Mouse (Mus musculus) neural tube, embryonic 13.5 days (tissue): ENCODE data around the gene Zp3. TPM values are rescaled to one million over a fixed set of nuclear protein-coding genes. Genes with fewer than 3 reads are reported as not detected.
A peak's percentile ranks its signal among the peaks of the same experiment; 100 is the strongest.

Experiments used
- ATAC-seq: fragments of 200-750 bp; cut with Nextera tagmentation; 2 replicates; pipeline ENCODE4 v1.8.0; 2017; ENCODE audit warnings: low read depth, mild to moderate bottlenecking, moderate TSS enrichment, moderate library complexity
- H3K27ac ChIP-seq: fragments of 300-500 bp; sonication (generic); replicated peaks from 2 replicates; pipeline ENCODE4 v1.5.1; 2015; ENCODE audit warnings: moderate library complexity, mild to moderate bottlenecking, inconsistent platforms
- H3K27me3 ChIP-seq: fragments of 300-500 bp; sonication (generic); 2 replicates; pipeline ENCODE4 v1.6.1; 2015; ENCODE audit warnings: mild to moderate bottlenecking, inconsistent platforms
- H3K36me3 ChIP-seq: fragments of 300-500 bp; sonication (generic); 2 replicates; pipeline ENCODE4 v1.6.1; 2015; ENCODE audit warnings: mild to moderate bottlenecking, inconsistent platforms
- H3K4me1 ChIP-seq: fragments of 300-500 bp; sonication (generic); replicated peaks from 2 replicates; pipeline ENCODE4 v1.6.1; 2015; ENCODE audit warnings: inconsistent platforms
- H3K4me2 ChIP-seq: fragments of 300-500 bp; sonication (generic); 2 replicates; pipeline ENCODE4 v1.6.1; 2015; ENCODE audit warnings: inconsistent platforms, mild to moderate bottlenecking, moderate library complexity
- H3K4me3 ChIP-seq: fragments of 300-500 bp; sonication (generic); 2 replicates; pipeline ENCODE4 v1.5.1; 2015; ENCODE audit warnings: mild to moderate bottlenecking, inconsistent platforms
- H3K9ac ChIP-seq: fragments of 300-500 bp; sonication (generic); 2 replicates; pipeline ENCODE4 v1.6.1; 2015; ENCODE audit warnings: moderate library complexity, mild to moderate bottlenecking, inconsistent platforms
- H3K9me3 ChIP-seq: fragments of 300-500 bp; sonication (generic); 2 replicates; pipeline ENCODE4 v1.6.1; 2016; ENCODE audit warnings: inconsistent platforms
- WGBS: fragments of 180-500 bp; shearing (Covaris S2); methylation state at CpG from one replicate; pipeline ENCODE4 v1.1.7; 2015; 5-methylcytosine and 5-hydroxymethylcytosine counted together
- polyA plus RNA-seq: library from polyadenylated mRNA; unstranded; fragments of >200 nt; fragmentation: Nextera tagmentation; extraction: Ambion mirVana; gene quantifications from 2 replicates; pipeline ENCODE4 v1.2.1, GENCODE M21; 2015

Gene Zp3
- polyA plus RNA-seq: 0.14 TPM in 1 of 2 replicates, not detected in the other

DNA sequence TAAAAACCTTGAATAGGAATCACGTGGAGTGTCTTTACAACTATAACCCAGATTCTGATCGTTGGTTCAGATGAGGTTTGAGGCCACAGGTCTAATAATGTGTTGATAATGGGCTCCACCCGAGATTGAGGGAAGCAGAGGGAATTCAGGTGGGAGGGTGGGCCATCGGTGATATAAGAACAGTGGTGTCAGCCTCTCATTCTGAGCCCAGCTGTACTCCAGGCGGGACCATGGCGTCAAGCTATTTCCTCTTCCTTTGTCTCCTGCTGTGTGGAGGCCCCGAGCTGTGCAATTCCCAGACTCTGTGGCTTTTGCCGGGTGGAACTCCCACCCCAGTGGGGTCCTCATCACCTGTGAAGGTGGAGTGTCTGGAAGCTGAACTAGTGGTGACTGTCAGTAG lies at the start of gene Zp3:
Gene Zp3 (plus strand): TSS at position 196 of the 400 bp plus-strand sequence.
- H3K4me2 ChIP-seq: no peak within 1 kb of the TSS
- H3K4me1 ChIP-seq: 0 out of 2 replicates have a peak, but pooled peaks cover 3% of the 10 kb centered on the region
- WGBS: 73% methylated on average over 8 of the region's 8 CpGs
- H3K9ac ChIP-seq: no peak within 1 kb of the TSS
- no peaks in the 10 kb centered on the region for H3K9me3 ChIP-seq
- no peak for ATAC-seq
- no peaks in the 10 kb centered on the region for H3K27me3 ChIP-seq
- no peaks in the 10 kb centered on the region for H3K36me3 ChIP-seq
- no peak within 1 kb of the TSS for H3K27ac ChIP-seq
- no peak within 1 kb of the TSS for H3K4me3 ChIP-seq

DNA sequence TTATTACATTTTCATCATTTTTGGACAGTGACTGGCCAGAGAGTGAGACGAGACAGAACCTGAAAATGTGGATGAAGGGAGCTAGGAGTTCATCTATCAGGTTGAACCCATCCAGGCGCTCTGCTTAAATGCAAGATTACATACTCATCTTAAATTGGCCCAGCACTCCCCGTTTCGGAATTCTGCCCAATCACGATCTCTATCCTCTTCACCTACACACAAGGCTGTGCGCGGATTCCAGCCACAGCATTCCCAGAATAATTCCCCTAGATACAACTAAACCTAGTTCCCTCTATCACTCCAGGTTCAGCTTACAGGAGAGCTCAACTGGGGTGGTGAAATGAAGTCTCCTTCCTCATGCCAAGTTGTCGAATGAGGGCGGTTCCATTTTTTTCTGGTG lies 48.4 kb upstream of the Zp3 start:
- ATAC-seq: no peak

DNA sequence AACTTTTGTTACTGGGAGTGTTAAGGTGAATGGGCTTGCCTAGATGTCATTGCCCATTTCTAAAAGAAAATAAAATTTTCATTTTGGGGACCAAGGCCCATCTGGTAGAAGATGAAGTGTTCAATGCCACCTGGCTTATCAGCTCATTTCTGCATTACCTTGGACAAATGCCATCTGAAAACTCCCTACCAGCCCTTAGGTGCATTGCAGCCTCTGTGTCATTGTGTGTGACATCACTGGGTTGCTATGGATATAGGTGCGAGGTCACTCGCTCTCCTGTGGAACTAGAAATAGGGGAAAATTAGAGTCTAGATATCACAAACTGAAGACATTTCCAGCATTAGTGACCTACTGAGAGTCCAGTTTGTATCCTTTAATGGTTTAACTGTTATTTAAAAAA lies 47.5 kb upstream of the Zp3 start:
- Histone ChIP-seq H3K4me1 (peaks cover 63% of the 10 kb centered on the region), H3K36me3 (peaks cover 48% of the 10 kb centered on the region), H3K9me3 (no peaks in the 10 kb centered on the region), H3K27me3 (no peaks in the 10 kb centered on the region), H3K9ac (peak overlapping the region; percentile 90), H3K4me2 (peak overlapping the region; percentile 72), H3K4me3 (peak overlapping the region; percentile 63), H3K27ac (0 out of 2 replicates have a peak overlapping the region, but pooled peaks have one; percentile 3)
- no peak for ATAC-seq
- 66% methylated on average over 2 of the region's 2 CpGs for WGBS

More for the DNA sequence above, 48.4 kb upstream of the Zp3 start:
- peaks cover 57% of the 10 kb centered on the region for H3K36me3 ChIP-seq
- 90% methylated on average over 9 of the region's 9 CpGs for WGBS
- no peaks in the 10 kb centered on the region for H3K27me3 ChIP-seq
- H3K4me1 ChIP-seq: peaks cover 71% of the 10 kb centered on the region
- peak overlapping the region; percentile 72 for H3K4me2 ChIP-seq
- no peak overlapping the region for H3K27ac ChIP-seq
- H3K9me3 ChIP-seq: no peaks in the 10 kb centered on the region
- H3K4me3 ChIP-seq: peak overlapping the region; percentile 63
- peak overlapping the region; percentile 46 for H3K9ac ChIP-seq

DNA sequence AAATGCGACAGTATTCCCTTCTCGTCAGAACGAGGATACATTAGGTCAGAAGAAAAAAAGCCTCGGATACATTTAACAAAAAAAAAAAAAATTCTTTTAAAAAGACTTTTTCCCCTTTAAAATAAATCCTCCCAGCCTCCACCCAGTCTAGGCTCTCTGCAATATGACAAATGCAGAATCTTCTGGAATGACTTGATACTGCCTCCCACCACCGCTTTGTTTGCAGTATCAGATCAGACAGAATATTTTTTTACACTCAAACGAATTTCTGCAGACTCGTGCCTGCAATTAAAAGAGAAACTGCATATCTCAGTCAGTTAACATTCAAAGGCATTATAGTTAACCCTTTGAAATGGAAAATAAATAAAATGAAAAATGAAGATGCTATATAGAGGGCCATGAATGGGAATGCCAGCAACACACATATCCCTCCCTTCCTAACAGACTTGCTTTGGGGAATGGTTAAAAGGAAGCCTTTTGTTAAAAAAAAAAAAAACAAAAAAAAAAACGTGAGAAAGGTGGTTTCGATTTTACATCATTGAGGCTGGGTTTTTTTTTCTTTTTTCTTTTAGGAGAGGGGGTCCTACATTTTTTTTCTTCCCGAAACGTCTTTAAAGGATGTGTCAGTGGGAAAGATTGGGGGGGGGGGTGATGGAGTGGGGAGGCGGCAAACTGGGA lies 46.5 kb upstream of the Zp3 start:
- WGBS: 11% methylated on average over 12 of the region's 12 CpGs
- H3K9ac ChIP-seq: peak overlapping the region; percentile 90
- H3K4me3 ChIP-seq: peak overlapping the region; percentile 63
- H3K9me3 ChIP-seq: no peaks in the 10 kb centered on the region
- no peak for ATAC-seq
- peak overlapping the region; percentile 98 for H3K27ac ChIP-seq
- H3K36me3 ChIP-seq: peaks cover 40% of the 10 kb centered on the region
- H3K27me3 ChIP-seq: no peaks in the 10 kb centered on the region
- peaks cover 53% of the 10 kb centered on the region for H3K4me1 ChIP-seq
- H3K4me2 ChIP-seq: peak overlapping the region; percentile 72

DNA sequence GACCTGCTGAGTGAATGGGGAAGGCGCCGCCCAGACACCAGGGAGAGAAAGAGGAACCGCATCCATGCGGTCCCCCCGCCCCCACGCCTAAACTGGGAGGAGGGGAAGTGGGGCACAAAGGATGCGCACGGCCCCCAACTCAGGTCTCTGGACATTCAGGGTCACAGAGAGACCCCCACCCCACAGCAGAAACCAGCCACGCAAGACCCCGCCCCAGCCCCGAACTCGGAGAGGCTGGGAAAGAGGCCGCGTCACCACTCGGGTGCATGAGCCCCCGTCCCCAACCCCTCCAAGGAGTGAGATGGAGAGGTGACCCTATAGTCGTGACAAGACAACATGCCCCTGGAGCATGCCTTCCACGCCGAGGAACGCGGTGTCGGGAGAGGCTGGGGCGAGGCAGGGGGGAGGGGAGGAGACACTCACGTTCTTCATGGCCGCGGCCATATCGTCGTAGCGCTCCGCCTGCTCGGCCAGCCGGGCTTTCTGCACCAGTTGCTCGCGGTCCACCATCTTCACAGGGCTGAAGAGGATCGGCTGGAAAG lies 45.9 kb upstream of the Zp3 start:
- H3K9me3 ChIP-seq: no peaks in the 10 kb centered on the region
- peaks cover 47% of the 10 kb centered on the region for H3K4me1 ChIP-seq
- peak overlapping the region; percentile 98 for H3K27ac ChIP-seq
- H3K4me3 ChIP-seq: peak overlapping the region; percentile 63
- peak overlapping the region; percentile 72 for H3K4me2 ChIP-seq
- H3K9ac ChIP-seq: peak overlapping the region; percentile 90
- 0% methylated on average over 33 of the region's 35 CpGs for WGBS
- peak; percentile 84 for ATAC-seq
- H3K36me3 ChIP-seq: peaks cover 35% of the 10 kb centered on the region
- H3K27me3 ChIP-seq: no peaks in the 10 kb centered on the region

DNA sequence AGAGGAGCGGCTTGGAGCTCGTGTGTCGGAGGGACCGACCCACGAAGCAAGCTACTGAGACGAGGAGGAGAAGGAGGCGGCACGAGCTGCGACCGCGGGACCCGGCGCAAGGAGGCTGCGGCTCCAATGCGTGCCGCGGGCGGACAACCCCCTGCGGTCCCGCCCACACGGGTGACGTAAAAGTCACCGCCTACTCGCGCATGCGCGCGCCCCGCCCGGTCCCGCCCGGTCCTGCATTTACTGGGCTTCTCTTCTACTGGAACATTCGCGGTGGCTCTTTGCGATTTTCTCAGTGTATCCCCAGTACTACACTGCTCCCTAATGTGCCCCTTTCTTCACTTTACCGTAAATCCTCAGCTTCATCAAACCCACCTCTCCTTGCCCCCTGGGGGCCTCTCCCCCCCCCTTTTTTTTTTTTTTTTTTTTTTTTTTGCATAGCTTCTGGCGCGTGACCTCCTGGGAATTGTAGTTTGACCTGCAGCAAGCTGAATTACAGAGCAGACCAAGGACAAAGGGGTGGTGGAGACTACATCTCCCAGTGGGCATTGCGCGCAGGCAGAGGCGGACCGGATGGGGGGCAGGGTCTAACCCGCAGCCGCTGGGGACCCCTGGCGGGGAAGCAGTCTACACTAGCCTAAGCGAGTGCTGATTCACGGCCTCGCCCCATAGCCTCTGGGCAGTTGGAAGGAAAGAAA lies 45.3 kb upstream of the Zp3 start, which contains the start of gene Ywhag:
Gene Ywhag (minus strand): TSS at position 136 of the 695 bp plus-strand sequence.
- H3K9me3 ChIP-seq: no peaks in the 10 kb centered on the region
- H3K27ac ChIP-seq: peak within 1 kb of the TSS; percentile 98
- peaks cover 28% of the 10 kb centered on the region for H3K36me3 ChIP-seq
- H3K4me3 ChIP-seq: peak within 1 kb of the TSS; percentile 63
- under 1% methylated on average over 48 of the region's 48 CpGs for WGBS
- H3K9ac ChIP-seq: peak within 1 kb of the TSS; percentile 90
- peaks cover 41% of the 10 kb centered on the region for H3K4me1 ChIP-seq
- no peaks in the 10 kb centered on the region for H3K27me3 ChIP-seq
- peak within 1 kb of the TSS; percentile 72 for H3K4me2 ChIP-seq
- peak; percentile 93 for ATAC-seq

DNA sequence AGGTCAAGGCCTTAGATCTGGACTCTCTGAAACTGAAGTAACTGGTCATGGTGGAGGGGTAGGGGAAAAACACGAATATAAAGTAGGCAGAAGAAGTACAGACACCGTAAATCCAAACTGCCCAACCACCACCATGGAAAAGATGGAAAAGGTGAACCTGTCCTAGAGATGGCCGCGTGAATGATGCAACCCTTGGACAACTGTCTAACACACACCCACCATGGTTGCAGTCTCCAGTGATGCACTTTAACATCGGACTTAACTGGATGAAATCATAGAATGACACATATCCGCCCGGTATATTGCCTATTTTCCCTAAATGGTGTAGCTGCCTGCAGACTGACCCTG lies 44.7 kb upstream of the Zp3 start:
- Histone ChIP-seq H3K4me2 (peak overlapping the region; percentile 72), H3K9ac (peak overlapping the region; percentile 90), H3K36me3 (peaks cover 23% of the 10 kb centered on the region), H3K27ac (peak overlapping the region; percentile 98), H3K9me3 (no peaks in the 10 kb centered on the region), H3K4me1 (peaks cover 36% of the 10 kb centered on the region), H3K4me3 (peak overlapping the region; percentile 63), H3K27me3 (no peaks in the 10 kb centered on the region)
- ATAC-seq: peak; percentile 17
- 53% methylated on average over 7 of the region's 7 CpGs for WGBS

DNA sequence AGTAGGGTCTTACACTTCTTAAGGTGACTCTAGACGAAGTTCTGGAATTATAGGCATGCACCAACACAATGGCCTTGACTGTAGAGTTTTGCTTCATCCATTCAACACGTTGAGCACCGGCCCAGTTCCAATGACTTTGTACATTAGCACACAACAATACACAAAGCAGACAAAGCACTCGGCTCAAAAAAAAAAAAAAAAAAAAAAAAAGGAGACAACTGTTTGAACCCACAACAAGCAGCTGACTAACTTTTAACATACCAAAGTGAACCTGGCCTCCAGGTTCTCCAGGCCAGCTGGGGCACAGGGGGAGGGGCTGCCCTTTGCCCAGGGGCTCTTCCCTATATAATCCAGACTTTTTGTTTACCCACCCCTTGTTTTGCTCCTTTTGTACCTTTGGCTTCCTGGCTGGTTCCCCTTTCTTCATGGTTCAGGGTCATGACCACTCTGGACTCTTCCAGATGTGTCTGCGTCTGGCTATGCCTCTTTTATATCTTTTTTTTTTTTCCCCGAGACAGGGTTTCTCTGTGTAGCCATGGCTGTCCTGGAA lies 44.2 kb upstream of the Zp3 start:
- no peaks in the 10 kb centered on the region for H3K9me3 ChIP-seq
- WGBS: 78% methylated on average over 6 of the region's 6 CpGs
- no peaks in the 10 kb centered on the region for H3K27me3 ChIP-seq
- ATAC-seq: no peak
- no peak overlapping the region for H3K4me2 ChIP-seq
- peaks cover 30% of the 10 kb centered on the region for H3K4me1 ChIP-seq
- H3K27ac ChIP-seq: peak overlapping the region; percentile 98
- H3K36me3 ChIP-seq: peaks cover 18% of the 10 kb centered on the region
- H3K9ac ChIP-seq: no peak overlapping the region
- H3K4me3 ChIP-seq: no peak overlapping the region

DNA sequence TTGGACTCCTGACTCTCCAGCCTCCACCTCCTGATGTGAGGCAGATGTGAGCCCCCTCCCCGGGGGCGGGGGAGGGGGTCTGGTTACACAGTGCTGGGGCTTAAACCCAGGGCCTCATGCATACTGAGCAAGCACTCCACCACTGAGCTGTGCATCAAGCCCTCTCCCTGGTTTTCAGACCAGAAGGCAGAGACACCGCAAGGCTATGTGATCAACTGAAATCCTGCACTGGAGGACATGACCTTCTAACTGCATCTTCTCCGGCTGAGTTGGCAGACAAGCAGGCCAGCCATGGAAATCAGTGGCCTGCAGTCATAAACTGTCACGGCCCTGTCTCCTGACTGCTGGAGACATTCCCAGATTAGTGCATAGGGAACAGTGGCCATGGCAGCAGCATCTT lies 39.3 kb upstream of the Zp3 start:
- no peaks in the 10 kb centered on the region for H3K36me3 ChIP-seq
- no peaks in the 10 kb centered on the region for H3K9me3 ChIP-seq
- H3K4me2 ChIP-seq: no peak overlapping the region
- no peaks in the 10 kb centered on the region for H3K27me3 ChIP-seq
- H3K9ac ChIP-seq: no peak overlapping the region
- 60% methylated on average over 5 of the region's 5 CpGs for WGBS
- peaks cover under 1% of the 10 kb centered on the region; the same call in 1 of the 2 replicates for H3K4me1 ChIP-seq
- H3K4me3 ChIP-seq: no peak overlapping the region
- no peak for ATAC-seq
- H3K27ac ChIP-seq: no peak overlapping the region

DNA sequence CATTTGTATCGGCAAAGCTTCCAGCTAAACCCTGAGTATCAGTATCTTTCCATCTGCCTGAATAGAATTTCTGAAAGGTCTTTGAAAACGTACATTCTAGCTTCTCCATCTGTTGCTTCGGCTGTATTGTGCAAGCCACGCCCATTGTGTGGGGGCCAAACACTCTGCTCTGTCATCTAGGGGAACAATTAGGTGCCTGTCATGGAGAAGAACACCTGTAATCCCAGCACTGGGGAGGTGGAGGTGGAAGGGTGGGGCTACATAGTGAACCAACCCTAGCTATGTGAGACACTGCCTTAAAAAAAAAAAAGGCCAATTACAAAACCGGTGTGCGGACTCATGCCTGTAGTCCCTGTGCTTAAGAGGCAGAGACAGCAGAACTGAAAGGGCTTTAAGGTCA lies 37.2 kb upstream of the Zp3 start:
- ATAC-seq: no peak
- H3K27me3 ChIP-seq: no peaks in the 10 kb centered on the region
- H3K4me3 ChIP-seq: no peak overlapping the region
- WGBS: 71% methylated on average over 6 of the region's 6 CpGs
- no peak overlapping the region for H3K27ac ChIP-seq
- peaks cover 7% of the 10 kb centered on the region for H3K4me1 ChIP-seq
- no peak overlapping the region for H3K4me2 ChIP-seq
- H3K9me3 ChIP-seq: no peaks in the 10 kb centered on the region
- H3K36me3 ChIP-seq: no peaks in the 10 kb centered on the region
- no peak overlapping the region for H3K9ac ChIP-seq

DNA sequence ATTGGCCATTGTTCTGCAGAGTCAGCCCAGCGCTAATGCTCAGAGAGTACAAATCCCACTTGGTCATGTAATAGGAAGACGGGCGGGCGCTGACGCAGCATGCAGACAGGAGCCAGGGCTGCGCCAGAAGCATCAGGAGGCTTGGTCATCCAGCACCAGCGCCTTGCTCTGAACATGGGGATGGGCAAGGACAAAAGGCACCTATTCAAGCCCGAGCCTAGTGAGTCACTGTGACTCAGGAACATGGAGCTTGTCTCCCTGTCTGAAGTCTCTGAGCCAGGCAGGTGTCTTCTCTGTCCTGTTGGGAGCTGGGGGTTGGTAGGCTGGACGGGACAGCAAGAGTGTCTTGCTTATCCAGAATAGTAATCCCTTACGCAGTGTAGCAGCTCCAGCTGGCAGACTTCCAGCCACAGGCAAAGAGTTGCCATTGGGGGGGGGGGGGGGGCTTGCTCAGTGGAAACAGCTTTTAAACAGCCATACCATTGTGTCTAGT lies 33.9 kb upstream of the Zp3 start:
- no peaks in the 10 kb centered on the region for H3K36me3 ChIP-seq
- H3K4me1 ChIP-seq: peaks cover 7% of the 10 kb centered on the region
- WGBS: 55% methylated on average over 10 of the region's 10 CpGs
- H3K4me2 ChIP-seq: peak overlapping the region; percentile 29; the same call in 1 of the 2 replicates
- no peak overlapping the region for H3K9ac ChIP-seq
- peak overlapping the region; percentile 23 for H3K27ac ChIP-seq
- H3K4me3 ChIP-seq: no peak overlapping the region
- ATAC-seq: peak; percentile 75
- no peaks in the 10 kb centered on the region for H3K9me3 ChIP-seq
- no peaks in the 10 kb centered on the region for H3K27me3 ChIP-seq

DNA sequence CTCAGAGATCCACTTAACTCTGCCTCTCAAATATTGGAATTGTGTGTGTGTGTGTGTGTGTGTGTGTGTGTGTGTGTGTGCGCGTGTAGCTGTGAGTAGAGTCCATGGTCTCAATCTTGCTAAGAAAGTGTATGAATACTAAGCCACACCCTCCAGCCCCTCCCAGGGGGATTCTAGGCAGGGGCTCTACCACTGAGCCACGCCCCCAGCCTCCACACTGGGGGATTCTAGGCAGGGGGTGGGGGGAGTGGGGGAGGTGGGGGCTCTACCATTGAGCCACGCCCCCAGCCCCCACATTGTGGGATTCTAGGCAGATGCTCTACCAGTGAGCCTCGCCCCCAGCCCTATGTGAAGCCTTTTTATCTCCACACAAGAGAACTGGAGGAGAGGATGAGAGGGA lies 33.3 kb upstream of the Zp3 start:
- Histone ChIP-seq H3K9ac (no peak overlapping the region), H3K36me3 (no peaks in the 10 kb centered on the region), H3K4me3 (no peak overlapping the region), H3K9me3 (no peaks in the 10 kb centered on the region), H3K27ac (peak overlapping the region; percentile 23), H3K4me2 (no peak overlapping the region; the same call in 1 of the 2 replicates), H3K4me1 (peaks cover 7% of the 10 kb centered on the region), H3K27me3 (no peaks in the 10 kb centered on the region)
- 72% methylated on average over 5 of the region's 5 CpGs for WGBS
- ATAC-seq: no peak
